Comparison of ENCODE assay signal across 8 mouse cellular contexts in genomic region chr16:23107946-23108759, GRCm38 (mm10). TPM values are rescaled to one million over a fixed set of nuclear protein-coding genes. Genes with fewer than 3 reads are reported as not detected.
DNase-seq lines count a peak whose midpoint lies in the region; ATAC-seq and TF ChIP-seq lines count a peak whose summit lies in the region.

No protein-coding gene starts in this region.

- H3K27ac ChIP-seq in lung, embryonic 16.5 days (ENCODE audit: low read length), result peak overlapping the region; percentile 96

- H3K36me3 ChIP-seq in G1E (replicated peaks), result peaks cover 48% of the 10 kb centered on the region
- H3K36me3 ChIP-seq in lung, embryonic 16.5 days (ENCODE audit: control insufficient read depth, insufficient read depth, low read length), result peaks cover 37% of the 10 kb centered on the region

- ATAC-seq in G1E (ENCODE audit: extremely low read depth, insufficient number of reproducible peaks, low FRiP score, poor library complexity, severe bottlenecking), result peak; percentile 48
- ATAC-seq in frontal cortex, adult (ENCODE audit: low TSS enrichment), result peak; percentile 90
- ATAC-seq in hematopoietic stem cell, adult 5-6 weeks (replicated peaks in 1 of 2; ENCODE audit: insufficient read depth in 1 of 2, low FRiP score in 2 of 2, low TSS enrichment in 1 of 2, low read depth in 1 of 2, poor library complexity in 2 of 2, severe bottlenecking in 2 of 2), result peak; percentile 67 to 73
- peak; percentile 87 for ATAC-seq in lung, embryonic 16.5 days (ENCODE audit: low read depth)

- no peak for TF ChIP-seq CTCF in G1E (IDR thresholded peaks at IDR 0.05; ENCODE audit: low read depth, low read length)

- H3K4me2 ChIP-seq in lung, embryonic 16.5 days (ENCODE audit: low read depth, low read length), result peak overlapping the region; percentile 90

- DNase-seq in G1E (ENCODE audit: low spot score), result peak; percentile 50
- peak; percentile 85 for DNase-seq in cerebellum, adult 9-10 months
- peak; percentile 83 for DNase-seq in layer of hippocampus, adult 9-11 months
- peak; percentile 71 for DNase-seq in ovary, postnatal 10 days (ENCODE audit: low spot score)
- DNase-seq in thymus, postnatal 0 days (ENCODE audit: low spot score), result peak; percentile 88

- peaks cover 28% of the 10 kb centered on the region for H3K4me1 ChIP-seq in G1E (ENCODE audit: insufficient read depth, low read depth, low read length)
- H3K4me1 ChIP-seq in lung, embryonic 16.5 days (replicated peaks; ENCODE audit: control insufficient read depth, insufficient read depth, low read length), result peaks cover 20% of the 10 kb centered on the region

- H3K4me3 ChIP-seq in G1E (ENCODE audit: low read depth, low read length), result peak overlapping the region; percentile 97
- H3K4me3 ChIP-seq in lung, embryonic 16.5 days (ENCODE audit: low read length), result peak overlapping the region; percentile 77

- H3K27me3 ChIP-seq in G1E (ENCODE audit: insufficient read depth, low read length), result no peaks in the 10 kb centered on the region
- no peaks in the 10 kb centered on the region for H3K27me3 ChIP-seq in lung, embryonic 16.5 days (ENCODE audit: control insufficient read depth, insufficient read depth, low read depth, low read length)

- peak overlapping the region; percentile 96 for H3K9ac ChIP-seq in lung, embryonic 16.5 days (ENCODE audit: low read length)

- H3K9me3 ChIP-seq in G1E (replicated peaks), result no peaks in the 10 kb centered on the region
- no peaks in the 10 kb centered on the region for H3K9me3 ChIP-seq in lung, embryonic 16.5 days (ENCODE audit: control insufficient read depth, low read length)

- under 1% methylated on average over 52 of the region's 52 CpGs for whole genome bisulfite sequencing in lung, embryonic 16.5 days

RNA-seq across cellular contexts. Expression of gene Eif4a2, which starts 0.9 kb away (rescaled TPM):
- total RNA-seq in G1E (2014; fragmentation: Nextera tagmentation) (776 and 797 TPM in 2 replicates), G1E (2017) (849 and 913 TPM in 2 replicates)
- polyA plus RNA-seq in G1E (2012), result 8.4 and 10.5 TPM in 2 replicates
- 1,260 and 1,493 TPM in 2 replicates for total RNA-seq in hematopoietic stem cell, adult 5-6 weeks (2017)
- polyA plus RNA-seq in lung, embryonic 16.5 days (2015; fragmentation: Nextera tagmentation; extraction: Ambion mirVana), result 203 and 205 TPM in 2 replicates
- 142 and 150 TPM in 2 replicates for polyA plus RNA-seq in thymus, postnatal 0 days (2015; fragmentation: Nextera tagmentation; extraction: Ambion mirVana)

RNA-seq across cellular contexts. Expression of gene Rfc4, which starts 19.4 kb away (rescaled TPM):
- 181 and 229 TPM in 2 replicates for total RNA-seq in G1E (2014; fragmentation: Nextera tagmentation)
- total RNA-seq in G1E (2017), result 87.3 and 90.1 TPM in 2 replicates
- polyA plus RNA-seq in G1E (2012), result 29.7 and 49.2 TPM in 2 replicates
- 59.0 and 75.0 TPM in 2 replicates for total RNA-seq in hematopoietic stem cell, adult 5-6 weeks (2017)
- polyA plus RNA-seq in lung, embryonic 16.5 days (2015; fragmentation: Nextera tagmentation; extraction: Ambion mirVana), result 108 and 123 TPM in 2 replicates
- polyA plus RNA-seq in thymus, postnatal 0 days (2015; fragmentation: Nextera tagmentation; extraction: Ambion mirVana), result 158 and 177 TPM in 2 replicates

RNA-seq across cellular contexts. Expression of gene Adipoq, which starts 38.2 kb away (rescaled TPM):
- not detected in 2 replicates for total RNA-seq in G1E (2014; fragmentation: Nextera tagmentation)
- 0.16 TPM in 1 of 2 replicates, not detected in the other for total RNA-seq in G1E (2017)
- not detected in 2 replicates for polyA plus RNA-seq in G1E (2012)
- not detected in 2 replicates for total RNA-seq in hematopoietic stem cell, adult 5-6 weeks (2017)
- 0.73 TPM in 1 of 2 replicates, not detected in the other for polyA plus RNA-seq in lung, embryonic 16.5 days (2015; fragmentation: Nextera tagmentation; extraction: Ambion mirVana)
- polyA plus RNA-seq in thymus, postnatal 0 days (2015; fragmentation: Nextera tagmentation; extraction: Ambion mirVana), result 0.69 and 4.6 TPM in 2 replicates

RNA-seq across cellular contexts. Expression of gene Kng1, which starts 50.5 kb away (rescaled TPM):
- total RNA-seq in G1E (2014; fragmentation: Nextera tagmentation) (not detected in 2 replicates), G1E (2017) (0.12 TPM in 1 of 2 replicates, not detected in the other)
- polyA plus RNA-seq in G1E (2012), result not detected in 2 replicates
- not detected in 2 replicates for total RNA-seq in hematopoietic stem cell, adult 5-6 weeks (2017)
- polyA plus RNA-seq in lung, embryonic 16.5 days (2015; fragmentation: Nextera tagmentation; extraction: Ambion mirVana), result 1.2 and 13.7 TPM in 2 replicates
- polyA plus RNA-seq in thymus, postnatal 0 days (2015; fragmentation: Nextera tagmentation; extraction: Ambion mirVana), result 0.17 and 0.76 TPM in 2 replicates

Comparison
In these comparisons a context has a peak if more than half of its experiments do, and no peak if none do; other contexts are left out.
1. Peak in every context shown above with its lines: DNase-seq, ATAC-seq, H3K4me3 ChIP-seq and H3K27ac ChIP-seq.
2. RNA of gene Eif4a2, which starts 0.9 kb away (polyA plus RNA-seq): 203 to 205 TPM in lung, embryonic 16.5 days and 142 to 150 TPM in thymus, postnatal 0 days; 8.4 to 10.5 TPM in G1E; every median in the first group is over 10 times any median in the second.